Mouse (Mus musculus): ENCODE data around the gene Slc17a2. TPM values are rescaled to one million over a fixed set of nuclear protein-coding genes. Genes with fewer than 3 reads are reported as not detected.

Slc17a2 gene
- total RNA-seq (2023) = not detected

DNA sequence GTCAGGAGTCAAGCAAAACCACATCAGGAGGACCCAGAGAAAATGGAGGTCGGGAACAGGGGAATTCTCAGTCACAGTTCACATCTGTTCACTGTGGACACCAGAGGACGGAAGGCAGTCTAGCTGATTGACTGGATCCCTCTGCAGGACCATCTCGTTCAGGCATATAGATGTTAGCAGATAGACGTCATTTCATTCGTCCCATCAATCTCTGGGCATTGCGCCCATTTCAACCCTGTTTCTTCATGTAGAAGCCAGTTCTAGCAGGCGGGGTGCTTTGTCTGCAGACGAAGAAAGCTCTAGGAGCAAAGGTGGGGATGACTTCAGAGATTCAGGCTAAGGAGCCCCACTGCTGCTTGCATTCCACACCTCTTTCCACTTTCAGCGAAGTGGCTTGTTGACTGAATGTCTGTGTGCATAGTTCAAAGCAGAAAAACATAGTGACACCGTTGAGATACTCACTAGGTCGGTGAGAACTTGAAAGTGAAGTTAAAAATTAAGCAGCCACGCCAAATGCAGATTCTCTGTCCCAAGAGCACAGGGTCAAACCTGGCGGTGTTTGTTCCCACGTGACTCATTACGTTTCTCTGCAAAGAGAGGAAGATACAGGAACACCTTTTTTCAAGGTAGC, at the start of gene Slc17a2:
Gene Slc17a2, plus strand, starts transcription at position 572 of the 631 bp plus-strand sequence.

DNA sequence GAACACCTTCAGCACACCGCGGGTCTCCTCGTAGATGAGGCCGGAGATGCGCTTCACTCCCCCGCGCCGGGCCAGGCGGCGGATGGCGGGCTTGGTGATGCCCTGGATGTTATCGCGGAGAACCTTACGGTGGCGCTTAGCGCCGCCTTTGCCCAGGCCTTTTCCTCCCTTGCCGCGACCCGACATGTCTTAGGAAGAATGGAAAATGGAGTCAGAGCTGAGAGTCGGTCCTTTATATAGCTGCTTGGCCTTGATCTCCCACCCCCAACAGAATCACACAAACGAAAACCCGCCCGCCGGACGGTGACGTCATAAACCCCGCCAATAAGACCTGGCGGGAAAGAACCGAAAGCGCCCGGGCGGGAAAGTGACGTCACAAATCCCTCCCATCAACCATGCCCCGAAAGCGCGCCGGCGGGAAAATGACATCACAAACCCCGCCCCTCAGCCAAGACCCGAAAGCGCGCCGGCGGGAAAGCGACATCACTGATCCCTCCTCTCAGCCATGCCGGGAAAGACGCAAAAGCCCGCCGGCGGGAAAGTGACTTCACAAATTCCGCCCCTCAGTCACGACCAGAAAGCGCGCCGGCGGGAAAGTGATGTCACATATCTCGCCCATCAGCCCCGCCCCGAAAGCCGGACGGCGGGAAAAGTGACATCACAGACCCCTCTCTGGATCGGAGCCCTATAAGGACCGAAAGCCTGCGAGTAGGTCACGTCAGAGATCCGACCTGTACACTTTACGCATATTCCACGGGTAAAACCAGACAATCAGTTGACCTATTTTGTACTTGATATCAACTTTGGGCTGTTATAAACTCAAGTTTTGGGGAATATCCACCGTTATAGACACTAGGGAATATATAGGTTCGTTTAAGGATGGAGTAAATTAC, 45.6 kb upstream of the Slc17a2 start, which contains the start of gene Hist1h4a:
Gene Hist1h4a, minus strand, starts transcription at position 259 of the 893 bp plus-strand sequence.

DNA sequence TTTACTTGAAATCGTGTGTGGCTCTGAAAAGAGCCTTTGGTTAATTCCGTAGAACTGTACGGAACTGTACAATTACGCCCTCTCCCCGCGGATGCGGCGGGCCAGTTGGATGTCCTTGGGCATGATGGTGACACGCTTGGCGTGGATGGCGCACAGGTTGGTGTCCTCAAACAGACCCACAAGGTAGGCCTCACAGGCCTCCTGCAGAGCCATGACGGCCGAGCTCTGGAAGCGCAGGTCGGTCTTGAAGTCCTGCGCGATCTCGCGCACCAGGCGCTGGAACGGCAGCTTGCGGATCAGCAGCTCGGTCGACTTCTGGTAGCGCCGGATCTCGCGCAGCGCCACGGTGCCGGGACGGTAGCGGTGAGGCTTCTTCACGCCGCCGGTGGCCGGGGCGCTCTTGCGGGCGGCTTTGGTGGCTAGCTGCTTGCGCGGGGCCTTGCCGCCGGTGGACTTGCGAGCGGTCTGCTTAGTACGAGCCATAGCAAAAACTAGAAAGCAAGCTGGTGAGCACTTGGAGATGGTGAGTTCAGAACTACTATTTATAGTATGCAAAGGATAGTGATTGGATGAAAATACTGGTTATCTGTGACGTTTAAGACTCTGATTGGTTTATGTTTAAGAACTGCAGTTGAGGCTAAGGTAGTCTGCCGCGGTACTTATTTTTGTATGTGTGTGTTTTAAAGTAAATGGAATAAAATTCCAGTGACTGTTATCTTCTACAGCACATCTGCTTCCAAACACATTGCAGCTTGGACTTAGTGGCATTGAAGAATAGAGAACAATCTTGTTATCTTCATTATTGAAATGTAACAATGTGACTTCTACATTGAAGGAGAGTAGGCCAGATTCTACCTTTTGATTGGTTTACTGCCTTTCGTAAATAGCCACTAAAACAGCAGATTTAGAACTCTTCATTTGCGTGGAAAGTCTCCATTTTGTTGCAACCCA, 44.6 kb upstream of the Slc17a2 start, which contains the start of gene Hist1h3a:
Gene Hist1h3a, minus strand, starts transcription at position 516 of the 951 bp plus-strand sequence.

DNA sequence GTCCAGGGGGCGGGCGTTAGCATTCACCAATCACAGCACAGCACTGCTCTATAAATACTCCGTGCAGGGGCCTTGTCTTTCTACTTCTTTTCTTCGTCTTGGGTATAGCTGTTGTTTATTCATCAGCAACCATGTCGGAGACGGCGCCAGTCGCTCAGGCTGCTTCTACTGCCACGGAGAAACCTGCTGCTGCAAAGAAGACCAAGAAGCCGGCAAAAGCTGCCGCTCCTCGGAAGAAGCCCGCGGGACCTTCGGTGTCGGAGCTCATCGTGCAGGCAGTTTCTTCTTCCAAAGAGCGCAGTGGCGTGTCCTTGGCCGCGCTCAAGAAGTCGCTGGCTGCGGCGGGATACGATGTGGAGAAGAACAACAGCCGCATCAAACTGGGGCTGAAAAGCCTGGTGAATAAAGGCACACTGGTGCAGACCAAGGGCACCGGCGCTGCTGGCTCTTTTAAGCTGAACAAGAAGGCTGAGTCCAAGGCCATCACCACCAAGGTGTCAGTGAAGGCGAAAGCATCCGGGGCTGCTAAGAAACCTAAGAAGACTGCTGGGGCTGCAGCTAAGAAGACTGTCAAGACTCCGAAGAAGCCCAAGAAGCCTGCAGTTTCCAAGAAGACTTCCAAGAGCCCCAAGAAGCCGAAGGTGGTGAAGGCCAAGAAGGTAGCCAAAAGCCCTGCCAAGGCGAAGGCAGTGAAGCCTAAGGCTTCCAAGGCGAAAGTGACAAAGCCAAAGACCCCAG, 43.0 kb upstream of the Slc17a2 start, which contains the start of gene Hist1h1a:
Gene Hist1h1a, plus strand, starts transcription at position 81 of the 738 bp plus-strand sequence.

DNA sequence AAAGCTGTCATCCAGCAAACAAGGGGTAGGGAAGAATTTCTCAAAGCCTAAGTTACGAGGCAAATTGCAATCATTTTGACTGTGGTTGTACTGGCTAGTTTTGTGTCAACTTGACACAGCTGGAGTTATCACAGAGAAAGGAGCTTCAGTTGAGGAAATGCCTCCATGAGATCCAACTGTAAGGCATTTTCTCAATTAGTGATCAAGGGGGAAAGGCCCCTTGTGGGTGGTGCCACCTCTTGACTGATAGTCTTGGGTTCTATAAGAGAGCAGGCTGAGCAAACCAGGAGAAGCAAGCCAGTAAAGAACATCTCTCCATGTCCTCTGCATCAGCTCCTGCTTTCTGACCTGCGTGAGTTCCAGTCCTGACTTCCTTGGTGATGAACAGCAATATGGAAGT, 37.2 kb upstream of the Slc17a2 start, which contains the start of gene Trim38:
Gene Trim38, plus strand, starts transcription at position 301 of the 400 bp plus-strand sequence.

DNA sequence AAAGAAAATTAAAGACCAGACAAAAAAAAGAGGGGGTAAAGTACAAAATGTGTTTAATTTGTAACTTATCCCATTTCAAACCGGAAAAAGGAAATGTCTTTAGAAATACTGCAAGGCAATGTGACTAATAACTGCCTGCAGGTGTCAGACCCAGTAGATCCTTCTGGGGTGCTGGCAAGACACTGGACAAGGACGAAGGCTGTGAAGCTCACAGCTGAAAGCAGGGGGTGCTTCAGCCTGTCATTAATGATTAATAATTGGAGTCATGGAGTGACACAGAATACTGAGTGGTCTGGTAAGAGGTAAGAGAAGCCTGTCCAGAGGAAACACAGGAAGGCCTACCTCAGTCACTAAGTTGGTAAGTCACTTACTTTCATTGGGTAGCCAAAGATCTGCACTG, 32.5 kb downstream of the Slc17a2 start, which contains the start of gene Slc17a3:
Gene Slc17a3, plus strand, starts transcription at position 127 of the 400 bp plus-strand sequence.

DNA sequence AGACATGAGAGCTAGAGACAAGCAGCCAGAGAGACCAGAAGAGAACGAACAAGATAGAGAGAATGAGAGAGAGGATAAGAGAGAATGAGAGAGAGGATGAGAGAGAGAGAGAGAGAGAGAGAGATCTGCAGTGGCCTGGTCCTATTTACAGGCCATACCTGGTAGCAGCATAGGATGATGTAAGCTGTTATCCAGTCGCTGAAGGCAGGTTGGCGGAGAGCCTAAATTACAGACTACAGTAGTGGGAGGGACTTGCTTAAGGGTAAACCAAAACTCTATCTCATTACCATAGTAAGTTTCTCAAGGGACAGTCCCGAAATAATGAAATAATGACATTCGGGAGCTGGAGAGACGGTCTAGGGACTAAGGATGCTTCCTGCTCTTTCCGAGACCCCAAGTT, 60.6 kb downstream of the Slc17a2 start, which contains the start of gene Slc17a1:
Gene Slc17a1, plus strand, starts transcription at position 346 of the 400 bp plus-strand sequence.

Other genes starting within 250 kb of the Slc17a2 start
- gene Hist1h3e, start 244.6 kb upstream of the Slc17a2 start, total RNA-seq (2023) = 100 to 1,000 TPM; 919 to 946 TPM
- gene Hist1h2ae, start 235.8 kb upstream of the Slc17a2 start, total RNA-seq (2023) = 100 to 1,000 TPM; 213 to 226 TPM
- 1,000 to 10,000 TPM; 1,609 to 1,779 TPM for gene Hist1h2bg, start 235.6 kb upstream of the Slc17a2 start, total RNA-seq (2023)
- 1,000 to 10,000 TPM; 1,205 to 1,340 TPM for gene Hist1h2bf, start 232.8 kb upstream of the Slc17a2 start, total RNA-seq (2023)
- gene Hist1h2ad, start 232.6 kb upstream of the Slc17a2 start, total RNA-seq (2023) = 100 to 1,000 TPM; 234 to 256 TPM
- gene Hist1h3d, start 231.2 kb upstream of the Slc17a2 start, total RNA-seq (2023) = 100 to 1,000 TPM; 207 to 247 TPM
- gene Hist1h4d, start 225.4 kb upstream of the Slc17a2 start, total RNA-seq (2023) = 100 to 1,000 TPM; 821 to 965 TPM
- 100 to 1,000 TPM; 117 to 129 TPM for gene Hist1h2be, start 185.9 kb upstream of the Slc17a2 start, total RNA-seq (2023)
- 100 to 1,000 TPM; 854 to 881 TPM for gene Hist1h1e, start 184.4 kb upstream of the Slc17a2 start, total RNA-seq (2023)
- gene Hist1h2ac, start 123.0 kb upstream of the Slc17a2 start, total RNA-seq (2023) = 10 to 100 TPM; 59.5 to 67.1 TPM
- 100 to 1,000 TPM; 108 to 117 TPM for gene Hist1h2bc, start 122.8 kb upstream of the Slc17a2 start, total RNA-seq (2023)
- 1 to 10 TPM; 2.5 to 2.9 TPM for gene Hist1h1t, start 111.2 kb upstream of the Slc17a2 start, total RNA-seq (2023)
- gene Hist1h4c, start 108.5 kb upstream of the Slc17a2 start, total RNA-seq (2023) = 100 to 1,000 TPM; 435 to 497 TPM
- 1 to 10 TPM; 7.5 to 7.9 TPM for gene Hfe, start 96.1 kb upstream of the Slc17a2 start, total RNA-seq (2023)
- gene Hist1h1c, start 68.2 kb upstream of the Slc17a2 start, total RNA-seq (2023) = 1,000 to 10,000 TPM; 1,583 to 1,684 TPM
- gene Hist1h3c, start 61.4 kb upstream of the Slc17a2 start, total RNA-seq (2023) = 100 to 1,000 TPM; 649 to 655 TPM
- 1,000 to 10,000 TPM in 1 of 2 experiments, 100 to 1,000 TPM in 1; 938 to 1,011 TPM for gene Hist1h2bb, start 60.3 kb upstream of the Slc17a2 start, total RNA-seq (2023)
- gene Hist1h2ab, start 55.9 kb upstream of the Slc17a2 start, total RNA-seq (2023) = 1,000 to 10,000 TPM; 1,348 to 1,643 TPM
- 1,000 to 10,000 TPM; 1,578 to 1,719 TPM for gene Hist1h3b, start 54.7 kb upstream of the Slc17a2 start, total RNA-seq (2023)
- 100 to 1,000 TPM; 697 to 823 TPM for gene Hist1h4b, start 50.0 kb upstream of the Slc17a2 start, total RNA-seq (2023)
- 100 to 1,000 TPM; 542 to 645 TPM for gene Hist1h4a, start 45.8 kb upstream of the Slc17a2 start, total RNA-seq (2023)
- gene Hist1h3a, start 44.6 kb upstream of the Slc17a2 start, total RNA-seq (2023) = 100 to 1,000 TPM; 941 to 991 TPM
- 100 to 1,000 TPM; 476 to 542 TPM for gene Hist1h1a, start 43.3 kb upstream of the Slc17a2 start, total RNA-seq (2023)
- gene Trim38, start 37.1 kb upstream of the Slc17a2 start, total RNA-seq (2023) = not detected
- not detected for gene Slc17a3, start 32.4 kb downstream of the Slc17a2 start, total RNA-seq (2023)
- gene Slc17a1, start 60.8 kb downstream of the Slc17a2 start, total RNA-seq (2023) = not detected
- gene Slc17a4, start 108.0 kb downstream of the Slc17a2 start, total RNA-seq (2023) = not detected
- gene Hist1h2ba, start 127.2 kb downstream of the Slc17a2 start, total RNA-seq (2023) = not detected
- gene Hist1h2aa, start 127.5 kb downstream of the Slc17a2 start, total RNA-seq (2023) = not detected
- not detected for gene Scgn, start 184.2 kb downstream of the Slc17a2 start, total RNA-seq (2023)

All from neutrophil, adult 83 days (primary cell).